Mouse (Mus musculus): ENCODE measurements at regions not wholly inside any gene's neighbourhood (a gene's known extent, or its start where the extent isn't known, plus 50 kb on each side); places are given as distances from the start of the nearest gene placed in this dataset.

DNA sequence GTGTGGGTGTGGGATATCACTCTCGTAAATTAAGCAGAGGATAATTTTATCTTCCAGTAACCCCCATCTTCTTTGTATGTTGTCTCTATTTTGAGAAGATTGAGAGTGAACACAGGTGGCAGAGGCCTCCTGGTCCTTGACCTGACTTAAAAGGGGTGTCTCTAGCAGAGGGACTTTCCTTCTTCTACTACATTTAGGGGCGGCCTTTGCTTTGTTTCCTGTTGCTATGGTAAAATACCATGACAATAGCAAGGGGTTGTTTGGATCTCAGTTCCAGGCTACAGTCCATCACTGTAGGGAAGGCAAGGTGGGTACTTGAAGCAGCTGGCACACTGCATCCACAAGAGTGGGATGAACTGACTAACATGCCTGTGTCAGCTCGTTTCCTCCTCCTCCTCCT lies 189.3 kb upstream of the Stt3b start:
- DNase-seq (ENCODE audit: low spot score), result no peak
- Histone ChIP-seq H3K9me3 (ENCODE audit: control insufficient read depth, low read length) (no peaks in the 10 kb centered on the region), H3K4me3 (ENCODE audit: low read depth, low read length) (no peak overlapping the region), H3K27me3 (replicated peaks; ENCODE audit: control insufficient read depth, insufficient read depth, low read length) (no peaks in the 10 kb centered on the region), H3K9ac (ENCODE audit: low read depth, low read length) (no peak overlapping the region), H3K36me3 (ENCODE audit: control insufficient read depth, insufficient read depth, low read length) (no peaks in the 10 kb centered on the region), H3K4me1 (replicated peaks; ENCODE audit: control insufficient read depth, insufficient read depth, low read length) (no peaks in the 10 kb centered on the region), H3K27ac (ENCODE audit: low read depth, low read length) (no peak overlapping the region), H3K4me2 (no peak overlapping the region)
- 67% methylated on average over 3 of the region's 3 CpGs for WGBS
- ATAC-seq (replicated peaks; ENCODE audit: low FRiP score), result no peak

DNA sequence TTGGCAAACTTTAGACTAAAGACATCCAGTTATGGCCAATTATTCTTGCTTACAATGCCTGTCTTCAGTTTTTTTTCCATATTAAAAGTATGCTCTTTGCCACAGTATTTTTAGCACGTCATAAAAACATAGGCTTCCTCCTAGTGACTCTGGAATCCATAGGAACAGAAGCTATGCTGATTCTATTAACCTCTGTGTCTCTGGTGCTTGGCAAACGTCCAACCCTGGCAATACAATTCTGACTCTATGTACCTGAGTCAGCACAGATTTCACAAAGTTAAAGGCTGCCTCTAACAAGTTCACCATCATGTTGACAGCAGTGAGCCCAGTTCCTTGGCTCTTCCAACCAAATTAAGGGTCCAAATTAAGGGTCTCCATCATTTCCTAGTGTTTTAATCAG lies 194.6 kb upstream of the Stt3b start:
- Histone ChIP-seq H3K4me1 (replicated peaks; ENCODE audit: control insufficient read depth, insufficient read depth, low read length) (no peaks in the 10 kb centered on the region), H3K4me2 (no peak overlapping the region), H3K36me3 (ENCODE audit: control insufficient read depth, insufficient read depth, low read length) (no peaks in the 10 kb centered on the region), H3K27ac (ENCODE audit: low read depth, low read length) (no peak overlapping the region), H3K9ac (ENCODE audit: low read depth, low read length) (no peak overlapping the region), H3K27me3 (replicated peaks; ENCODE audit: control insufficient read depth, insufficient read depth, low read length) (no peaks in the 10 kb centered on the region), H3K4me3 (ENCODE audit: low read depth, low read length) (no peak overlapping the region), H3K9me3 (ENCODE audit: control insufficient read depth, low read length) (no peaks in the 10 kb centered on the region)
- no peak for ATAC-seq (replicated peaks; ENCODE audit: low FRiP score)
- no peak for DNase-seq (ENCODE audit: low spot score)
- 55% methylated on average over 2 of the region's 2 CpGs for WGBS

DNA sequence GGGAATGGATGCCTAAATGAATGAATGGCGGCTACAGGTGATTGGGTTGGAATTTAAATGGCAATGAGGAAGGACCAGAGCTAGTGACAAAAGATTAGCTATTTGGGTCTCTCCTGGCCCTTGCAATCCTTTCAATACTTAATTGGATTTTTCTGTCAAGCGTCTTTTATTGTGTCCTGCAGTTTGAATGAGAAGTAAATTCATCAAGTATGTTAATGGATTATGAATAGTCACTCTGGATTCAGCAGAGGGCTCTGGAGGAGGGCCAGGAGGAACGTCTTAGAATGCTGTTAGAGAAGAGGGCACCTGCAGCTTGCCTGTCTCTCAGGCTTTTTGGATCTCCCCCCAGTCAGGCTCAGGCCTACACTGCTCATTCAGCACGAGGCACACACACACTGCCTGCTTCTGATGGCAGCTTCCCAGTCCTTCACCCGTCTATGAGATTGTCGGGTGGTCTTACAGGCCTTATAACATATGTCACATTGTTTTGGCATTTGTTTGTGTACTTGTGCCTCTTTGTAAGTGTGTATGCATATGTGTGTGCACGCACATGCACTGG lies 197.0 kb upstream of the Stt3b start:
- Histone ChIP-seq H3K4me3 (ENCODE audit: low read depth, low read length) (no peak overlapping the region), H3K4me2 (no peak overlapping the region), H3K9me3 (ENCODE audit: control insufficient read depth, low read length) (no peaks in the 10 kb centered on the region), H3K4me1 (replicated peaks; ENCODE audit: control insufficient read depth, insufficient read depth, low read length) (no peaks in the 10 kb centered on the region), H3K36me3 (ENCODE audit: control insufficient read depth, insufficient read depth, low read length) (no peaks in the 10 kb centered on the region), H3K9ac (ENCODE audit: low read depth, low read length) (no peak overlapping the region), H3K27me3 (replicated peaks; ENCODE audit: control insufficient read depth, insufficient read depth, low read length) (no peaks in the 10 kb centered on the region), H3K27ac (ENCODE audit: low read depth, low read length) (no peak overlapping the region)
- no peak for ATAC-seq (replicated peaks; ENCODE audit: low FRiP score)
- 78% methylated on average over 7 of the region's 7 CpGs for WGBS
- DNase-seq (ENCODE audit: low spot score), result no peak

DNA sequence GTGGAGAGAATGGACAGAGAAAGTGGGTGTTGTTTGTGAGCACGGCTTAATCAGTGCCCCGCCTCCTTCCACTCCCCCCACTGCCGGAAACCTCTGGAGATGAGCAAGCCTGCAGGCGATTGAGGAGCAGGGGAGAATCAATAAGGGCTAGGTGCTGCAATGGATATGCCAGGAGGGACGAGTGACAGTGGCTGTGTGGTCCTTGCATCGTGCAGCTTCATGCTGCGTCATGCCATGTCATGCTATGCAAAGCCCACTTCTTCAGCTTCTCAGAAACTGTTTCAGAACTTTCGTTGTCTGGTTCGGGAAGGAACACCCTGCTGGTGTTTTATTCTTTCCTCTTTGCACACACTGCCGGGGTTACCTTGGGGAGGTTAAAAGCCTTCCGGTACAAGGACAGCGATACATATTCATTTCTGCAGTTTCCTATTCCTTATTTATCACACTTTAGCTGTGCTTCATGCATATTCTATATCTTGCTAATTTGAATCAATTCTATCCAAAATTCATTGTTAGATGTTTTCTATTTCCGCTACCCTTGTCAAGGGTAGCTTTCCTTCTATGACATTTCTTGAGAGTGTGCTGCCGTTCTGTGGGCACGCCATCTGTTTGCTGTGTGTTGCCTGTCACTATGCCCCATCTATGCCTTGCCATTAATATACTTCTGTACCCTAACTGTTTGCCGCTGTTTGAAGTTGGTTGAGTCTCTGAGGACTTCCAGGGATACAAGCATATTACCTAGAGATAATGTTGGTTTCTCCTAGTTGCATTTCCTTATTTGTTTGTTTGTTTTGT lies 202.8 kb upstream of the Stt3b start:
- ATAC-seq (replicated peaks; ENCODE audit: low FRiP score) (no peak), DNase-seq (ENCODE audit: low spot score) (no peak)
- H3K36me3 ChIP-seq (ENCODE audit: control insufficient read depth, insufficient read depth, low read length), result no peaks in the 10 kb centered on the region
- H3K27me3 ChIP-seq (replicated peaks; ENCODE audit: control insufficient read depth, insufficient read depth, low read length), result no peaks in the 10 kb centered on the region
- no peak overlapping the region for H3K4me2 ChIP-seq
- H3K9me3 ChIP-seq (ENCODE audit: control insufficient read depth, low read length), result peaks cover 4% of the 10 kb centered on the region; the same call in 1 of the 2 replicates
- no peak overlapping the region for H3K27ac ChIP-seq (ENCODE audit: low read depth, low read length)
- no peak overlapping the region for H3K9ac ChIP-seq (ENCODE audit: low read depth, low read length)
- H3K4me1 ChIP-seq (replicated peaks; ENCODE audit: control insufficient read depth, insufficient read depth, low read length), result no peaks in the 10 kb centered on the region
- 67% methylated on average over 16 of the region's 16 CpGs for WGBS
- no peak overlapping the region for H3K4me3 ChIP-seq (ENCODE audit: low read depth, low read length)

DNA sequence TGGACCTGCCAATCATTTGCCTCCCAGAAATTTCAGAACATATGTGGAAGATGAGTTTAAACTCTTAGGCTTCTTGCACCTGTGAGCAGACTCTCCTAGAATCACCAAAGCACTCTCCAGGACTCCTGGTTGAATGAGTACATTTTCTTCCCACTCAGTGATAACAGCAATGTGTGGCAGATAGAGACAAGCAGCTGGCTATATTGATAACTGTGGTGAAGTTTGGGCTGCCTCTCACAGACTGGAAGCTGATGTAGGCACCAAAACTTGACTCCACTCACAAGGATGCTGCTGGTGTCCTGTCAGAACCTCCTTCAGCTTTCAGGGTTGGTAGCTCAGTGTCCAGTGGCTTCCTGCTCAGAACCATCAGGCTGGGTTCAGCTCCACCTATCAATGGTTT lies 207.7 kb upstream of the Stt3b start:
- peak; percentile 56; the same call in 1 of the 2 replicates for ATAC-seq (replicated peaks; ENCODE audit: low FRiP score)
- H3K27ac ChIP-seq (ENCODE audit: low read depth, low read length), result no peak overlapping the region
- H3K9ac ChIP-seq (ENCODE audit: low read depth, low read length), result no peak overlapping the region
- H3K27me3 ChIP-seq (replicated peaks; ENCODE audit: control insufficient read depth, insufficient read depth, low read length), result no peaks in the 10 kb centered on the region
- H3K4me2 ChIP-seq, result no peak overlapping the region
- no peak for DNase-seq (ENCODE audit: low spot score)
- H3K4me1 ChIP-seq (replicated peaks; ENCODE audit: control insufficient read depth, insufficient read depth, low read length), result no peaks in the 10 kb centered on the region
- H3K36me3 ChIP-seq (ENCODE audit: control insufficient read depth, insufficient read depth, low read length), result no peaks in the 10 kb centered on the region
- no peak overlapping the region for H3K4me3 ChIP-seq (ENCODE audit: low read depth, low read length)
- peaks cover 4% of the 10 kb centered on the region; the same call in 1 of the 2 replicates for H3K9me3 ChIP-seq (ENCODE audit: control insufficient read depth, low read length)

DNA sequence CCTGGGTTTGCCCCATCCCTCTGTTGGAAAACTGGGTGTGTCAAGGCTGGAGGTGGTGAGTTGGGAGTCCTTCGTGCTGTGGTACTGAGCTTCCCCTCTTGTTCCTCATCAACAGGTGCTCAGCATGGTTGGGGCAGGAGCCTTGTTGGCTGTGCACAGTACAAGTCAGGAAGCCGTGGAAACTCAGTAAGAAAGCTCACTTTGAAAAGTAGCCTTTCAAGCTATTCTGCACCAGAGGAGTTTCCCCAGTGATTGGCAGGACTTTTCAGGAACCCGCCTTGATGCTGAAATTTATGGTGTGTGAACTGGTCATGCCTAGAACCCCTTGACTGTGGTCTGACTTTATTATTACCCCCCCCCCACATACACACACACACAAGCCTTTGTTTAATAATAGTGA lies 213.9 kb upstream of the Stt3b start:
- ATAC-seq (replicated peaks; ENCODE audit: low FRiP score) (no peak), DNase-seq (ENCODE audit: low spot score) (no peak)
- no peaks in the 10 kb centered on the region for H3K27me3 ChIP-seq (replicated peaks; ENCODE audit: control insufficient read depth, insufficient read depth, low read length)
- H3K36me3 ChIP-seq (ENCODE audit: control insufficient read depth, insufficient read depth, low read length), result no peaks in the 10 kb centered on the region
- H3K4me1 ChIP-seq (replicated peaks; ENCODE audit: control insufficient read depth, insufficient read depth, low read length), result no peaks in the 10 kb centered on the region
- no peak overlapping the region for H3K27ac ChIP-seq (ENCODE audit: low read depth, low read length)
- H3K4me3 ChIP-seq (ENCODE audit: low read depth, low read length), result no peak overlapping the region
- WGBS, result 72% methylated on average over 3 of the region's 3 CpGs
- no peak overlapping the region for H3K4me2 ChIP-seq
- H3K9ac ChIP-seq (ENCODE audit: low read depth, low read length), result no peak overlapping the region
- no peaks in the 10 kb centered on the region for H3K9me3 ChIP-seq (ENCODE audit: control insufficient read depth, low read length)

DNA sequence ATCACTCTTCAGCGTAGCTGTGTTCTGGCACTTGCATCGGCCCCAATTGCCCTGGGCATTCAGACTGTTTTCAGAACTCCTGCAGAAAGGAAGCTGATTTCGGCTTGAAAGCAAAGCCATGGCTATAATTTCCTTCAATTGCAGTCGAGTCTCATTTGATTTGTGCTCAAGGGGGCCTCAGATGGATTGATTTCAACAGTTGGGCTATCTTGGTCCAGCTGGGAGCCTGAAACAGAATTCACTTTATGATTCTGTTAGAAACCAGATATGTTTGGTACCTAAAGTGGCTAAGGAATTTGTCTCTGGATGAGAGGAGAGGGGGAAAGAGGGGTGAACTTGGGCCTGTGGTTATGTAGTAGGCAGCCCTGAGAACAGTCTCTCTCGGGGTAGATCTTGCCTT lies 214.4 kb upstream of the Stt3b start:
- H3K4me2 ChIP-seq, result no peak overlapping the region
- 79% methylated on average over 5 of the region's 5 CpGs for WGBS
- no peak for ATAC-seq (replicated peaks; ENCODE audit: low FRiP score)
- no peaks in the 10 kb centered on the region for H3K27me3 ChIP-seq (replicated peaks; ENCODE audit: control insufficient read depth, insufficient read depth, low read length)
- H3K27ac ChIP-seq (ENCODE audit: low read depth, low read length), result no peak overlapping the region
- no peak overlapping the region for H3K9ac ChIP-seq (ENCODE audit: low read depth, low read length)
- no peaks in the 10 kb centered on the region for H3K4me1 ChIP-seq (replicated peaks; ENCODE audit: control insufficient read depth, insufficient read depth, low read length)
- DNase-seq (ENCODE audit: low spot score), result no peak
- no peak overlapping the region for H3K4me3 ChIP-seq (ENCODE audit: low read depth, low read length)
- H3K9me3 ChIP-seq (ENCODE audit: control insufficient read depth, low read length), result no peaks in the 10 kb centered on the region
- no peaks in the 10 kb centered on the region for H3K36me3 ChIP-seq (ENCODE audit: control insufficient read depth, insufficient read depth, low read length)

DNA sequence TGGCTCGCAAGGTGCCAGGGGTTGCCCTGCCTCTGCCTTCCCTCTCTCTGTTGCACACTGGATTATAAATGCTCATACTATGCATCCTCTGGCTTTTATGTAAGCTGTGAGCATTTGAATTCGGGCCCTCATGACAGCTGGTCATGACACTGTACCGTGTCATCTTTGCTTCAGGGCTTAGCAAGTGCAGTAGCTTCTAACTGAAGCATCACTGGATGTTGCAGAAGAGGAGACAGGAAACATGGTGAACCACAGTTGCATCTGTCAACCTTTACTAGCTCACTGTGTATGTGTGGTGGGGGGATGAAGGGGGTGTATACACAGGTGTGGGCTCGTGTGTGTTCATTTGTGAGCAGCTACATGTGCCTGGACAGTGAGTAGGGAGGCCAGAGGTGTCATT lies 216.1 kb upstream of the Stt3b start:
- H3K9ac ChIP-seq (ENCODE audit: low read depth, low read length), result no peak overlapping the region
- ATAC-seq (replicated peaks; ENCODE audit: low FRiP score), result no peak
- no peaks in the 10 kb centered on the region for H3K4me1 ChIP-seq (replicated peaks; ENCODE audit: control insufficient read depth, insufficient read depth, low read length)
- no peak overlapping the region for H3K4me2 ChIP-seq
- H3K27ac ChIP-seq (ENCODE audit: low read depth, low read length), result no peak overlapping the region
- no peak overlapping the region for H3K4me3 ChIP-seq (ENCODE audit: low read depth, low read length)
- no peak for DNase-seq (ENCODE audit: low spot score)
- WGBS, result 74% methylated on average over 4 of the region's 4 CpGs
- H3K27me3 ChIP-seq (replicated peaks; ENCODE audit: control insufficient read depth, insufficient read depth, low read length), result no peaks in the 10 kb centered on the region
- no peaks in the 10 kb centered on the region for H3K9me3 ChIP-seq (ENCODE audit: control insufficient read depth, low read length)
- H3K36me3 ChIP-seq (ENCODE audit: control insufficient read depth, insufficient read depth, low read length), result no peaks in the 10 kb centered on the region

DNA sequence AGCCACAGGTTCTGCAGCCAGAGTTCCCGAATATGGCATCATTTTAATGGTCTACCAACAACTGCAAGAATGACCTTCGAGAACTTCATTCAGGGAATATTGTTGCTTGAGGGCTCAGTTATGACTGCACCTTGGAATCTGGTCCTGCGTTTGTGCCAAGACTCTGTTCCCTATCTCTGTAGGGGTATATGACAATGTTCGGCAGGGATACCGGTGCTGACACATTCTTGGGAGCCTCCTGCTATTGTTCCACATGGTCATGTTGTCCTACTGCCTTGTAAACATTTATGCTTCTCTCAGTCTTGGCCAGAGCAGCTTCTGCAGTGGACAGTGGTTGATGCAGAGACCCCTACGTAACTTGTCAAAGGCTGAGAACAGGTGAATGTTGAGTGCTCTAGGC lies 216.8 kb upstream of the Stt3b start:
- Histone ChIP-seq H3K9me3 (ENCODE audit: control insufficient read depth, low read length) (no peaks in the 10 kb centered on the region), H3K27me3 (replicated peaks; ENCODE audit: control insufficient read depth, insufficient read depth, low read length) (no peaks in the 10 kb centered on the region), H3K4me3 (ENCODE audit: low read depth, low read length) (no peak overlapping the region), H3K4me1 (replicated peaks; ENCODE audit: control insufficient read depth, insufficient read depth, low read length) (no peaks in the 10 kb centered on the region), H3K4me2 (no peak overlapping the region), H3K36me3 (ENCODE audit: control insufficient read depth, insufficient read depth, low read length) (no peaks in the 10 kb centered on the region), H3K9ac (ENCODE audit: low read depth, low read length) (no peak overlapping the region), H3K27ac (ENCODE audit: low read depth, low read length) (no peak overlapping the region)
- WGBS, result 87% methylated on average over 6 of the region's 6 CpGs
- no peak for ATAC-seq (replicated peaks; ENCODE audit: low FRiP score)
- DNase-seq (ENCODE audit: low spot score), result no peak

Data from liver, embryonic 11.5 days (tissue).